Mouse (Mus musculus) liver, adult 2 months (tissue): ENCODE measurements at regions not wholly inside any gene's neighbourhood (a gene's known extent, or its start where the extent isn't known, plus 50 kb on each side); places are given as distances from the start of the nearest gene placed in this dataset.

Experiments used
- CTCF ChIP-seq: fragments of 200-500 bp; IDR thresholded peaks from 2 replicates; pipeline ENCODE4 v1.5.1; 2011; ENCODE audit warnings: low read depth, low read length, control low read depth
- POLR2A ChIP-seq: fragments of 200-500 bp; IDR thresholded peaks from 2 replicates; pipeline ENCODE4 v1.6.1; 2011; ENCODE audit warnings: low read length, control low read depth; ENCODE audit not compliant: insufficient read depth; ENCODE audit errors: extremely low read depth

GRCm38 (mm10) chr9:67153333-67153732 is 104.1 kb upstream of the Tpm1 start:
- no peak for TF ChIP-seq CTCF
- no peak for TF ChIP-seq POLR2A
